Mouse (Mus musculus) thymus, postnatal 10 days (tissue): ENCODE measurements around the gene Stk11.
A peak's percentile ranks its signal among the peaks of the same experiment; 100 is the strongest.

ENCODE experiments used
- DNase-seq, 2 experiments: peaks; one replicate each; pipeline ENCODE4 v3.0.0; 2021; ENCODE audit warnings: low spot score in 2 of 2

The Stk11 gene

GRCm38 (mm10) chr10:80144159-80144558, 28.6 kb downstream of the Stk11 start:
- no peak for DNase-seq

- peak; percentile 58 to 77 for DNase-seq
Measured at GRCm38 (mm10) chr10:80144864-80145838, 29.5 kb downstream of the Stk11 start.

DNA sequence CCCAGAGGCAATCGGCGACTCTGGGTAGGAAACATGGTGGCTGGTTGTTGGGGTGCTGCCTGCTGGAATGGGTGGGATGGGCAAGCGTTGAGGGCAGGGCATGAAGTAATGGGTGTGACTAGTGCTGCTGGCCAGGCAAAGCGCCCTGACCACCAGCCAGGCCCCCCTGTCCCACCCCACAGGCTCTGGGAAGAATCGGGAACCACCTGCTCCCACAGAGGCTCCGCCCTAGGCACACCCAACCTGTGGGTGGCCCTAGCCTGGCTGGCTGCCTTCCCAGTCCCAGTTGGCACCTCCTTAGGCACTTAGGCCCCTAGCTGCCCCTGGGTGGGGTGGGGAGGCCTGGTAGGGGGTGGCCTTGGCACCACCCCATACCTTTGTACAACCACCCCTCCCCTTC, 30.3 kb downstream of the Stk11 start:
- no peak for DNase-seq

DNA sequence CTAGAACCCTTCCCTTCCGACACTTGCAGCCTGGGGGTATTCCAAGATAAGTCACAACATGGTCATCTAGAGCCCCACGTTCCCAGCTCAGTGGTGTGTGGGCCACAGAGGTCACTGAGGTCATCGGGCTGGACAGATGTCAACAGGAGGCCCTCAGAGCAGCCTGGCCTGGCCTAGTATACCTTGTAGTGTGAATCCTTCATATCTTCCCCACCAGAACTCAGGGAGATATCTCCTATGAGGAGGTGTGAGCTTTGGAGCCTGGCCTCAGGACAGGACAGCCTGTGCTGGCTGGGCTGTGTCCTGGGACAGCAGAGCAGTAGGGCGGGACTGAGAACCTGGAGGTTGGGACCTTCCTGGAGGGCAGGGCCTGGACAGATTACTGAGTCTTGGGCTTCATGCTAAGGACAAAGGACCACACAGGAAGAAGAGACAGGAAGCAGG, 31.0 kb downstream of the Stk11 start:
- no peak for DNase-seq

- DNase-seq: no peak
Measured at GRCm38 (mm10) chr10:80147146-80147718, 31.6 kb downstream of the Stk11 start.

GRCm38 (mm10) chr10:80147719-80148601, 32.4 kb downstream of the Stk11 start, which contains the start of gene Midn:
Gene Midn (plus strand): TSS chr10:80148272.
- DNase-seq: peak; percentile 70 to 75

GRCm38 (mm10) chr10:80148610-80149290, 33.1 kb downstream of the Stk11 start:
- peak; percentile 91 to 97 for DNase-seq

- DNase-seq: peak; percentile 96 to 98
Measured at GRCm38 (mm10) chr10:80149291-80150225, 34.0 kb downstream of the Stk11 start.

DNA sequence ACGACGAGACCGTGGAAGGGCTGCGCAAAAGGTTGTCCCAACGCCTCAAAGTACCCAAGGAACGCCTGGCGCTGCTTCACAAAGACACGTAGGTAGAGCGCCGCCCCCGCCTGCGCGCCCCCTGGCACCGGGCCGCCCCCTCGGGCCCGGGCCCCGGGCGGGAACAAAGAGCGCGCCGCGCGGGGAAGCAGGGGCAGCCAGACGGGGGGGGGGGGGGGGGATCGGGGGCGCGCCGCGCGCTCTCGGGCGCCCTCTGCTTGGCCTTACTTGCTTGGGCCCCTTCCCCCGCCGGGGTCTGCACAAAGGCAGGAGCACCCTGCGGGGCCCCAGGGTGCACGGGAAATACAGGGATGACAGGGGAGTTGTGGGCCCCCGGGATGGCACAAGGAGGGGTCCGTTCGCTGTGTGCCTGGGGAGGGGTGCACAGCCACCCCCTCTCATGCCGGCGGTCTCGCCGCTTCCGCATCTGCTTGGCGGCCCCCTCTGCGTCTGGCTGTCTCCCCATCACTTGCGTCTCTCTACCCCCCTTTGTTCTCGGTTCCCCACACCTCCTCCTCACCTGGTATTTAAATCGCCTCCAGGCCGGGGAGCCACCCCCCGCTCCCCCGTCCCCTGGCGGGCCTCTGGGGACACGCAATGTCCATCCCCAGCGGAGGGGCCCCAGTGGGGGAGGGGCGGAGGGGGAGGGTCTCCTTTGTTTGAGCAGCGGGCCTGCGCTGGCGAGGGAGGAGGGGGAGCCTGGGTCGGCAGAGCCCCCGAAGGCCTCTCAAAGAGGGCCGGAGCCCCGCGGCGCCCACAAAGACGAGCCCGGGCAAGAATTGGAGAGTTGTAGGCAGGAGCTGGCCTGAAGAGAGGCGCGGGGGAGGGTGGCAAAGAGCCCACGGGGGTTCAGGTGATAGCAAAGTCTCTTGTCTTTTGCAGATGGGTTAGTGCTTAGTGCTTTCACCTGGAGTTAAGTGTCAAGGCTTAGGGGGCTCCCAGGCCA, 34.9 kb downstream of the Stk11 start:
- DNase-seq: peak; percentile 81 to 85

GRCm38 (mm10) chr10:80151211-80152034, 35.8 kb downstream of the Stk11 start:
- DNase-seq: peak in 1 of 2 experiments; percentile 66

- DNase-seq: no peak
Measured at GRCm38 (mm10) chr10:80152071-80152872, 36.7 kb downstream of the Stk11 start.

DNA sequence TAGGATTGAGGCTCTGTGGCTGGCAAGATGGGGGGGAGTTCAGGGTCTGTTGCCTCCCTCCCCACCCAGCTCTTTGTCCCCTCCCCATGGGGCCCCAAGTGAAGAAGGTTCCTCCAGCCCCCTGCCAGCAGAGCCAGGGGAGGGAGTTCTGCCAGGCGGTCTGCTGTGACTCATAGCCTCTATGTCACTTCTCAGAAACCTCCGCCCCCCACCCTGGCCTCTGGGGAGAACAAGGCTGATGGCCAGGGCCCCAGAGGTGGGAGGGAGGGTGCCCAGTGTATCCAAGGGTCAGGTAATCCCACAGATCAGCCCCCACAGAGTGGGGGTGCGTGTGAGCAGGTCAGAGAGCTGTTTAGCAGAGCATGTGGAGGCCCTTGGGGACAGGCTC, 37.3 kb downstream of the Stk11 start:
- no peak for DNase-seq

DNA sequence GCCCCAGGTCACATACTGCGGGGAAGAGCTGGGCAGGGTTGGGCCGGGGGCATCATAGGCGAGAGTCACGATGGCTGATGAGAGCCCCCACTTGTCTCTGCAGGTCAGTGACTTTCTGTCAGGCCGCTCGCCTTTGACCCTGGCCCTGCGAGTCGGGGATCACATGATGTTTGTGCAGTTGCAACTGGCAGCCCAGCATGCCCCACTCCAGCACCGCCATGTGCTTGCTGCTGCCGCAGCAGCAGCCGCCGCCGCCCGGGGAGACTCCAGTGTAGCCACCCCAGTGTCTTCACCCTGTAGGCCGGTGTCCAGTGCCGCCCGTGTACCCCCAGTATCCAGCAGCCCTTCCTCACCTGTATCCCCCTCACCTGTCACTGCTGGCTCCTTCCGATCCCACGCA, 38.1 kb downstream of the Stk11 start:
- no peak for DNase-seq

GRCm38 (mm10) chr10:80154384-80154783, 38.8 kb downstream of the Stk11 start:
- no peak for DNase-seq

DNA sequence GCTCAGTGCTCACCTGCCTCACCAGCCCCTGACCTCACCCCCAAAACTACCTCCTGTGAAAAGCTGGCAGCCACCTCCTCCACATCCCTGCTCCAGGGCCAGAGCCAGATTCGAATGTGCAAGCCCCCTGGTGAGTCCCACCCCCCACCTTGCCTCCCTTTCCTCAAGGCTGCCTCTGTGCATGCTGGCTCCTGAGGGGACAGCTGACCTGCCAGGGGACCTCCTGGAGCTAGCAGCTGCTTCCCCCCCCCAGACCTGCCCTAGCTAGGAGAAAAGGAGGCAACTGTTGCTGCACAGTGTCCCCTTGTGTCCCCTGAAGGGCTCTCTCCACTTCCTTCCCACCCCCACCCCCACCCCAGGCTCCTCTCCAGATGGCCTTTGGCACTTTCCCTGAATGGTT, 39.7 kb downstream of the Stk11 start:
- DNase-seq: no peak

DNA sequence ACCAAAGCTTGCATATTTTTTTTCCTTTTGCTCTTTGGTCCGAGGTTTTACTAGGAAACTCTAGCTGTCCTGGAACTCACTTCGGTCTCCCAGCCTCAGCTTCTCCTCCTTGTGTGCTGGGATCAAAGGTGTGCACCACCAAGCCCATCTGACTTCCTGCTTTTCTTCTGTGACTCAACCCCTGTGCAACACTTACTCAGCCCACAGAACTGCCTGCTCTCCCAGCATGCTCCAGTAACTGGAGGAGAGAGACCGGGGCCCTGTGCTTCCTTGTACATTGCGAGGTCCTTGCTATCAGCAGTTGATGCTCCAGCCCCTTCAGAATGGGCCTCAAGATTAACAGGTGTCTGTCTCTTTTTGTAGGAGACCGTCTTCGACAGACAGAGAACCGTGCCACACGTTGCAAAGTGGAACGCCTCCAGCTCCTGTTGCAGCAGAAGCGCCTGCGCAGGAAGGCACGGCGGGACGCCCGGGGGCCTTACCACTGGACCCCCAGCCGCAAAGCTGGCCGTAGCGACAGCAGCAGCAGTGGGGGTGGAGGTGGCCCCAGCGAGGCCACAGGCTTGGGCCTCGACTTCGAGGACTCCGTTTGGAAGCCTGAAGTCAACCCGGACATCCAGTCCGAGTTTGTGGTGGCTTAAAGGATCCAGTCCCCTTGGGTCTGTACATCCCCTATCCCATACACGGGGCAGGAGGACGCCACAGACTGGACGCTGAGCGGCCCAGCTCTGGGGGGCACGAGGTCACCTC, 40.6 kb downstream of the Stk11 start:
- no peak for DNase-seq

GRCm38 (mm10) chr10:80156752-80157053, 41.1 kb downstream of the Stk11 start:
- DNase-seq: no peak
